ENCODE assay signal across 7 mouse cellular contexts in the genomic region with DNA sequence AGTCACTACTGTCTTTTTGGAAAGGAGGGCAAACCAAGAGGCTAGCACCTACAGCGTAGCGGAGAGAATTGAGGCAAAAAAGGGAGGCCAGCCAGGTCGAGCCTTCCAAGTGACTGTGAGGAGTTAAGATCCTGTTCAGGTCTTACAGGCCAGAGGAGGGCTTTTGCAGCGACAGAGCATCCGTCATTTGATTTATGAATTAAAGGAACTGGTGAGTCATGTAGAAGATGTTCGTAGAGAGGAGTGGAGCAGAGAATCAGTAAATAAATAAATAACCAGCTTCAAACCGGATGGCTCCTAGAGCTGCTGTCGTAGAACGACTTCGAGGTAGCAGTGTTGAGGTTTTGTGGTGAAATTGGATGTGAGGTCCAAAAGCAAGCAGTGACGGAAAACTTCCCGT. TPM values are rescaled to one million over a fixed set of nuclear protein-coding genes. Genes with fewer than 3 reads are reported as not detected.
DNase-seq lines count a peak whose midpoint lies in the region; ATAC-seq and TF ChIP-seq lines count a peak whose summit lies in the region.

No protein-coding gene starts in this region.

- 51% methylated on average over 12 of the region's 12 CpGs for WGBS in embryonic facial prominence, embryonic 13.5 days

- H3K9me3 ChIP-seq in E14TG2a.4 (ENCODE audit: low read length) = no peaks in the 10 kb centered on the region
- H3K9me3 ChIP-seq in embryonic facial prominence, embryonic 13.5 days = no peaks in the 10 kb centered on the region

- peak overlapping the region; percentile 95 for H3K4me3 ChIP-seq in C2C12 (ENCODE audit: insufficient read depth, poor library complexity, severe bottlenecking)
- peak overlapping the region; percentile 96 for H3K4me3 ChIP-seq in E14TG2a.4 (replicated peaks; ENCODE audit: low read length)
- peak overlapping the region; percentile 80 for H3K4me3 ChIP-seq in embryonic facial prominence, embryonic 13.5 days

- H3K4me2 ChIP-seq in embryonic facial prominence, embryonic 13.5 days = peak overlapping the region; percentile 95

- TF ChIP-seq CTCF in C2C12 (IDR thresholded peaks at IDR 0.05; ENCODE audit: control insufficient read depth, insufficient read depth, insufficient read length) = no peak
- no peak for TF ChIP-seq CTCF in E14TG2a.4 (conservative IDR thresholded peaks at IDR 0.05; ENCODE audit: low read length)

- H3K9ac ChIP-seq in embryonic facial prominence, embryonic 13.5 days = peak overlapping the region; percentile 90

- peak; percentile 81 for DNase-seq in induced T-regulatory cell, adult 2 months (ENCODE audit: low read depth)
- DNase-seq in lung, postnatal 10 days = peak; percentile 21
- DNase-seq in thymus, postnatal 25 days = peak; percentile 17
- no peak for DNase-seq in left cerebral cortex, postnatal 10 days (ENCODE audit: extremely low spot score in 1 of 2, low spot score in 2 of 2)

- no peak for ATAC-seq in embryonic facial prominence, embryonic 13.5 days (ENCODE audit: insufficient number of reproducible peaks, insufficient read depth, low FRiP score, low TSS enrichment, low read depth)

- H3K79me3 ChIP-seq in C2C12 (ENCODE audit: low read depth) = peaks cover 23% of the 10 kb centered on the region

- intact Hi-C loops in left cerebral cortex, postnatal 10 days (cut with DNase I) = loop anchor here (5.0 to 10.0 kb wide), 2 partner anchors 46 to 583 kb away; a partner anchor contains a TSS

- H3K79me2 ChIP-seq in C2C12 (ENCODE audit: control insufficient read depth, insufficient read depth) = peaks cover 39% of the 10 kb centered on the region

- H3K27ac ChIP-seq in embryonic facial prominence, embryonic 13.5 days = no peak overlapping the region

- peak overlapping the region; percentile 76 for H3ac ChIP-seq in C2C12 (ENCODE audit: control insufficient read depth, insufficient read length, low read depth)

- H3K27me3 ChIP-seq in C2C12 (ENCODE audit: control insufficient read depth, insufficient read depth, insufficient read length) (no peaks in the 10 kb centered on the region), E14TG2a.4 (ENCODE audit: insufficient read depth, low read length) (no peaks in the 10 kb centered on the region)
- H3K27me3 ChIP-seq in embryonic facial prominence, embryonic 13.5 days = no peaks in the 10 kb centered on the region

- peaks cover 26% of the 10 kb centered on the region for H3K36me3 ChIP-seq in C2C12 (ENCODE audit: control insufficient read depth, insufficient read depth)
- H3K36me3 ChIP-seq in E14TG2a.4 (ENCODE audit: insufficient read depth, low read length) = peaks cover 35% of the 10 kb centered on the region
- H3K36me3 ChIP-seq in embryonic facial prominence, embryonic 13.5 days = peaks cover 33% of the 10 kb centered on the region

- peaks cover 16% of the 10 kb centered on the region for H3K4me1 ChIP-seq in E14TG2a.4 (replicated peaks; ENCODE audit: low read depth, low read length)
- H3K4me1 ChIP-seq in embryonic facial prominence, embryonic 13.5 days = peaks cover 15% of the 10 kb centered on the region

TF ChIP-seq in C2C12, 6 proteins besides CTCF, POLR2A, EP300 and RAD21:
- TF ChIP-seq USF1 (IDR thresholded peaks at IDR 0.05; ENCODE audit: low read depth) (no peak), FOSL1 (IDR thresholded peaks at IDR 0.05; ENCODE audit: insufficient read depth, low read length, poor library complexity, severe bottlenecking) (no peak), MYOG (IDR thresholded peaks at IDR 0.05; ENCODE audit: control insufficient read depth, extremely low read depth, insufficient read length) (no peak), CEBPB (IDR thresholded peaks at IDR 0.05; ENCODE audit: low read depth) (no peak), MAX (IDR thresholded peaks at IDR 0.05) (no peak), MYOD1 (IDR thresholded peaks at IDR 0.05; ENCODE audit: control insufficient read depth, insufficient read length, low read depth) (no peak)

RNA-seq across cellular contexts. Expression of a gene that starts 0.9 kb away (rescaled TPM):
- polyA plus RNA-seq in C2C12 (2012; fragmentation: generic; extraction: Trizol) = 0.09 TPM
- polyA plus RNA-seq in embryonic facial prominence, embryonic 13.5 days (2015; fragmentation: Nextera tagmentation; extraction: Ambion mirVana) = 1.3 and 1.4 TPM in 2 replicates
- 1 to 10 TPM; 2.7 to 2.9 TPM for total RNA-seq in left cerebral cortex, postnatal 10 days (2021)

RNA-seq across cellular contexts. Expression of a gene that starts 1.0 kb away (rescaled TPM):
- polyA plus RNA-seq in C2C12 (2012; fragmentation: generic; extraction: Trizol) = 11.8 TPM
- polyA plus RNA-seq in embryonic facial prominence, embryonic 13.5 days (2015; fragmentation: Nextera tagmentation; extraction: Ambion mirVana) = 69.2 and 71.6 TPM in 2 replicates
- 10 to 100 TPM; 23.3 to 24.5 TPM for total RNA-seq in left cerebral cortex, postnatal 10 days (2021)

RNA-seq across cellular contexts. Expression of a gene that starts 43.8 kb away (rescaled TPM):
- polyA plus RNA-seq in C2C12 (2012; fragmentation: generic; extraction: Trizol) = 70.7 TPM
- 133 and 144 TPM in 2 replicates for polyA plus RNA-seq in embryonic facial prominence, embryonic 13.5 days (2015; fragmentation: Nextera tagmentation; extraction: Ambion mirVana)
- total RNA-seq in left cerebral cortex, postnatal 10 days (2021) = 10 to 100 TPM; 85.1 to 87.1 TPM

Comparison
In these comparisons a context has a peak if more than half of its experiments do, and no peak if none do; other contexts are left out.
1. DNase-seq: peak in induced T-regulatory cell, adult 2 months (single experiment), lung, postnatal 10 days (single experiment) and thymus, postnatal 25 days (single experiment); none in left cerebral cortex, postnatal 10 days (0 of 2).
2. Peak in every context shown above with its lines, with median percentiles within 50 percentile points of each other: H3K4me3 ChIP-seq.